Mouse (Mus musculus) kidney, embryonic 16.5 days (tissue): ENCODE measurements around the gene Gpm6a. TPM values are rescaled to one million over a fixed set of nuclear protein-coding genes. Genes with fewer than 3 reads are reported as not detected.

Experiments
- polyA plus RNA-seq: library from polyadenylated mRNA; unstranded; fragments of >200 nt; fragmentation: Nextera tagmentation; extraction: Ambion mirVana; gene quantifications from 2 replicates; pipeline ENCODE4 v1.2.1, GENCODE M21; 2015

The Gpm6a gene
- polyA plus RNA-seq, 1 experiment from 2014 or later, result 29.4 TPM

Other genes starting within 250 kb of the Gpm6a start
- 0.64 and 1.3 TPM in 2 replicates for gene Wdr17, start 67.7 kb upstream of the Gpm6a start, polyA plus RNA-seq